Mouse (Mus musculus): ENCODE results near the gene Ptpn3.

- TF ChIP-seq POLR2A (IDR thresholded peaks at IDR 0.05; ENCODE audit: low read depth, low read length), result no peak
- no peak for TF ChIP-seq CTCF (IDR thresholded peaks at IDR 0.05; ENCODE audit: extremely low read depth, insufficient read depth, insufficient read length, insufficient replicate concordance)
Measured at GRCm38 (mm10) chr4:57165654-57166053, 136.0 kb downstream of the Ptpn3 start.

Measured in spleen, adult 2 months (tissue).